Mouse (Mus musculus): Measurements from ENCODE around the gene Dppa3.

Dppa3 gene

DNA sequence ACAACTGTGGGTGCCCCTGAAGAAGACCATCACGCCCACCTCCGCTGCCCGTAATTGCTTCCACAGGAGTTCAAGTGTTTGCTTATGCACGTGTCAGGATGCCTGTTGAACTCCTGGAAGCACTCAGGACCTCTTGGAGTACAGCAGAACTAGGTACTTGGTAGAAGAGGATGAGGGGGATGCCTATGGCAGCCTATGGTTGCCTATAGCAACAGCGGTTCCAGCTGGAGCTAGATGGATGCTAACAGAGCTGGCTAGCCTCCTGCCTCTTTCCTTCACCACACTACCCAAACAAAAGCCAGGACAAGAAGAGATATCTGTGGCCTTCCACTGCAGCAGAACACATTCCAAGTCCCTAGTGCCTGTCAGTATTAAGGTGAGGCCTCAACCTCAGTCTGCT lies 41.5 kb downstream of the Dppa3 start:
- no peak for DNase-seq (ENCODE audit: low spot score in 2 of 2)

GRCm38 (mm10) chr6:122668823-122669222 lies 42.6 kb downstream of the Dppa3 start:
- DNase-seq (ENCODE audit: low spot score in 2 of 2): no peak

DNA sequence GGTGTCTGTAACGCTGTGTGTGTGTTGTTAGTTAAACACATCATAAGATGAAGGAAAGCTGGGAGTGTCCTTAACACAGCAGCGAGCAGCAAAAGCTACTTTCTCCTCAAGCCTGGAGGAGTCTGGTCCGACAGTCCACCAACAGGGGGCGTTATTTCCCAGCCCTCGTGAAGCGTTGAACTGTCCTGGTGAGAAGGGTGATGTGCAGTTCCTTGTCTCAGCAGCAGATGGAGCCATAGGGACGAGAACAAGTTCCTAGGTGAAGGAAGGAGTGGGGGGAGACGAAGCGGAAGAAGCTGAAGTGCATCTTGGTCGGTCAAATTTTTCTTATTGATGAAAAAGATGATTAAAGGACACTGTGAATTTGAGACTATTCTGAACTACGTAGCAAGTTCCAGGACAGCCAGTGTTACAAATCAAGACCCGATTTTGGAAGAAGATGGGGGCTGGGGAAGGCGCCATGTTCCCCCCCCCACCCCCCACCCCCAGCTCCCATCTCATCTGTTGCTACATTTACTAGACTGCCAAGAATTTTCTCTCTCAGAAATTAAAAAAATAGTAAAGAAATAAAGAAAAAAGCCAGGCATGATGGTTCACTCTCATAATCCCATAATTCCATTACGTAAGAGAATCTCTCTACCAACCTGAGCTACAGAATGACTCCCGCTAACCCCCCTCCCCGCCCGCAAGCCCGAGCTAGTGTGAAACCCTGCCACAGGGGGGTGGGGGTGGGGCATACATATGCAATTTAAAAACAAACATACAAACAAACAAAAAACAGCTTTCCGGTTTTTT lies 43.4 kb downstream of the Dppa3 start:
- peak; percentile 86 to 100 for DNase-seq (ENCODE audit: low spot score in 2 of 2)

DNA sequence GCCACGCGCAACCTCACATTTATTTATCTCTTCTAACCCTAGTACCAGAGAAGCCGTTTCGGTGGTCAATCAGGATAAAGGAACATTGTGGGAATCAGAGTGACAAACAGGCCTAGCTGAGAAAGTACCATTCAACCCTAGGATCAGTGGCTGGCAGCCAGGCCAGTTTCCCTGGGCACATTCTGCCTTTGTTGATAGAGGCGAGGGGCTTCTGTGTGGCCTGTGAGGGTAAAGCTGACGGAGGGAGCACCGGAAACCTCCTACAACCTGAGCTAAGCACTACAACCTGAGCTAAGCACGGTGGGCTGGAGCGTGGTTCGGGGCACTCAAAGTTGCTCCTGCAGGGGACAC lies 44.0 kb downstream of the Dppa3 start:
- DNase-seq (ENCODE audit: low spot score in 2 of 2): peak in 1 of 2 experiments; percentile 12

- DNase-seq (ENCODE audit: low spot score in 2 of 2): no peak
Measured at GRCm38 (mm10) chr6:122670841-122671240, 44.6 kb downstream of the Dppa3 start.

DNA sequence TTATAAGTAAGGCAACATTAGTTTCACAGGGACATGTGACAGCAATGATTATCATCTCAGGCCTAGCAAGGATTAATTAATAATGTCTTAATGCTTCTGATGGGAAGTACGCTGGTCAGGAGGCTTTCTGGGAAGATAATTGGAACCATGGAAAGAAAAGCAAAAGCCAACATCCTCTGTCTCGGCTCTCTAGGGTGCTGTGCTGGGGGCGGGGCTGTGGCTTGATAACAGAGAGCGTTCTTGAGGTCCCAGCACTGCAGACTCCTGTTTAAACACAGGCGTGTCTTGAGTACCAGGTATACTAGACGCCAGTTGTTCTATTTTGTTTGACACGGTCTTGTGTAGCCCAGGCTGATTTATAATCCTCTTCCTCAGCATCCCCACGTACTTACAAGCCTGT lies 46.5 kb downstream of the Dppa3 start:
- DNase-seq (ENCODE audit: low spot score in 2 of 2): no peak
